Mouse (Mus musculus): Measurements from ENCODE around the gene Lect2.

The Lect2 gene

DNA sequence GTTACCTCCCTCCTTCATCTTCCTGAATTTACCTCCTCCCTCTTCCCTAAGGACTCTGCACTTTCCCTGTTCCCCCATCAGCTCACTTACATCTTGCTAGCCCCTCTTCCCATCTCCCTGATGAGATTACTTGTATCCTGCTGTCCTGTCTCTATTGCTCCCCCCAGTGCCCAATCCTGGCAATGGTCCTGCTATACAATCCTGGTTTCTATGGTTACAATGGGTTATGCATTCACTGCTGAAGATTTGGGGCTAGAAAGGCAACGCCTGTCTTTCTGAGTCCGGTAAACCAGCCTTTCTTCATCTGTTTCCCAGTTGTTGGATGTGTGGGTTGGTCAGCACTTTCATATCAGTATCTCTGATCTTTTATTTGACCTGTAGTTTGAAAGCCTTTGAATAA, 6.1 kb upstream of the Lect2 start:
- peak in 1 of 2 experiments; percentile 41 for DNase-seq

- DNase-seq = no peak
Measured at GRCm38 (mm10) chr13:56553923-56554322, 5.6 kb upstream of the Lect2 start.

GRCm38 (mm10) chr13:56551661-56552060, 3.4 kb upstream of the Lect2 start:
- no peak for DNase-seq

DNA sequence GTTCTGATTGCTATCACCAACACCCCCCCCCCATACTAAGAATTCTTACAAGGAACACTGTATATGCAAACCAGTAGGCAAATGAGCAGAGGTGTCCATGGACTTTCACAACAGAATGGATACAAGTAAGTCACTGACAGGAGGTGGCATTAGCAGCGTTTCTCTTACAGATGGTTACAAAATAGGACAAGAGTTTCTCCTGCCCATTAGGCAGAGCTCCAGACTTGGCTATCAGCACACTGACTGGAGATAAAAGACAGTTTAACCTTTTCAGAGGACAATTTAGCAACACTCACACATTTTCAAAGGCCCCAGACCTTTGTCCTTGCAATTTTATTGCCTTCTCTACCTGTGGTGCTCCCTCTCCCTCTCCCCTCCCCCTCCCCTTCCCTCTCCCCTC, 2.3 kb upstream of the Lect2 start:
- peak in 1 of 2 experiments; percentile 32 for DNase-seq

GRCm38 (mm10) chr13:56549364-56549763, 1.1 kb upstream of the Lect2 start:
- DNase-seq = peak; percentile 24 to 72

- no peak for DNase-seq
Measured at GRCm38 (mm10) chr13:56544956-56545355, 3.3 kb downstream of the Lect2 start.

DNA sequence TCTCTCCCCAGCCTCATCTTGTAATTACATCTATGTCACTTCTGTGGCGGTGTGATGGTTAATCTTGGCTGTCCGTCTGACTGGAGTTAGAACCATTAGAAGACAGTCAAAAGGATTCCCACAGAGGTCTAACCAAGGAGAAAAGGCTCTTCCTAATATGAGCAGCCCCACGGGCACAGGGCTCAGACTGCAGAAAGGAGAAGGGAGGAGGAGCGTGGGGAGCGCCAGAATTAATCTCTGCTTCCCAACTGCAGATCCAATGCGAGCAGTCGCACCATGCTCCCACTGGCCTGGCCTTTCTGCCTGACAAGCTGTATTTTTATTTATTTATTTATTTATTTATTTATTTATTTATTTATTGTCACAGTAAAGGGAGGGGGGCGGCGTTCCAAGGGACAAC, 4.5 kb downstream of the Lect2 start:
- DNase-seq = no peak

GRCm38 (mm10) chr13:56539846-56540245, 8.5 kb downstream of the Lect2 start:
- peak; percentile 52 to 68 for DNase-seq

DNA sequence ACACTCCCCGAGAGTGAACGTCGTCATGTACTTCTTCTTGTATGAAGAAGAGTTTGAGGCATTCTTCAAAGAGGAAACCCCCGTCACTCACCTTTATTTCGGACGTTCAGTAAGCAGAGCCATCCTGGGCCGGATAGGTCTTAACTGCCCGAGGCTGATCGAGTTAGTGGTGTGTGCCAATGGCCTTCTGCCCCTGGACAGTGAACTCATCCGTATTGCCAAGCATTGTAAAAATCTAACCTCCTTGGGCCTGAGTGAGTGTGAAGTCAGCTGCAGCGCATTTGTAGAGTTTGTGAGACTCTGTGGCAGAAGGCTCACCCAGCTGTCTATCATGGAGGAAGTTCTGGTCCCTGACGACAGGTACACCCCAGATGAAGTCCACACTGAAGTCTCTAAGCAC, 11.3 kb downstream of the Lect2 start:
- peak in 1 of 2 experiments; percentile 42 for DNase-seq

DNA sequence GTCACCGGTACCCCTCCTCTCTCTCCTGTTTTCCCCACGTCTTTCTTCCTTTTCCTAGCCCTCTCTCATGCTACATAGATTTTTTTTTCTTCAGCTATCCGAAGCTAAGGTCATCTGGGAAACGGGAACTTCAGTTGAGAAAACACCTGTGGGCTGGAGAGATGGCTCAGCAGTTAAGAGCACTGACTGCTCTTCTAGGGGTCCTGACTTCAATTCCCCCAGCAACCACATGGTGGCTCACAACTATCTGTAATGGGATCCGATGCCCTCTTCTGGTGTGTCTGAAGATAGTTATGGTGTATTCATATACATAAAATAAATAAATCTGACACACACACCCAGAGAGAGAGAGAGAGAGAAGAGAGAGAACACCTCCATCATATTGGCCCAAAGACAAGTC, 12.7 kb downstream of the Lect2 start:
- DNase-seq = no peak

DNA sequence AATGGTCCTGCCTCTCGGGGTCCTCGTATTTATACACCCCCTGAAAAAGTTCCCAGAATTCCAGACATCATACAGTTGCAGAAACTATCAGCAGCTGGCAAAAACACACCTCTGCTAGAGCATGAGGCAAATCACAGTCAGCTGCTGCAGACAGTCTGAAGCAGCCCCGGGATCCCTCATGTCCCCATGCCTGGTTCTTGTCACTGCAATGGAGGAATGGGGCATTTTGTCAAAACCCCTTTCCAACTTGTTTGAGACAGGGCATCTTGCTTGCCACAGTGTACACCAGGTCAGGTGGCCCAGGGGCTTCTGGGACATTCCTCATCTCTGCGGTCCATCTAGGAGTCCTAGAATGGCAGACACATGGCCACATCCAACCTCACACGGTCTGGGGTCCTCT, 13.4 kb downstream of the Lect2 start:
- no peak for DNase-seq

DNA sequence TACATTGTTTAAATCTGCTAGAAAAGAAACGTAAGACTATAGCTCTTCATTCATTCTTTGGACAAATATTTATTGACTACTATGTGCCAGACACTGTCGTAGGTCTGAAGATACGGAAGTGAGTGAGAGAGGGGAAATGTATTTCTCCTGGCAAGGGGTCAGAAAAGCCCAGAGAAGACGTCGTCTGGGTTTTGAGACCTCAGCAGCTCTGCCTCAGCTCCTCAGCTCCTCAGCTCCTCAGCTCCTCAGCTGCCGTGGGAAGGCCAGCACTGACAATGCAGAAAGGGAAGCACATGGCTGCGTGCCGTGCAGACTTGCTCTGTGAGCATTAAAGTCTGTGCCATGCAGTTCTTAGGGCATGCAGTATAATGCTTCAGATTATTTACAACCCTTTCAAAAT, 18.6 kb downstream of the Lect2 start:
- peak in 1 of 2 experiments; percentile 31 for DNase-seq

- no peak for DNase-seq
Measured at GRCm38 (mm10) chr13:56529031-56529430, 19.3 kb downstream of the Lect2 start.

DNA sequence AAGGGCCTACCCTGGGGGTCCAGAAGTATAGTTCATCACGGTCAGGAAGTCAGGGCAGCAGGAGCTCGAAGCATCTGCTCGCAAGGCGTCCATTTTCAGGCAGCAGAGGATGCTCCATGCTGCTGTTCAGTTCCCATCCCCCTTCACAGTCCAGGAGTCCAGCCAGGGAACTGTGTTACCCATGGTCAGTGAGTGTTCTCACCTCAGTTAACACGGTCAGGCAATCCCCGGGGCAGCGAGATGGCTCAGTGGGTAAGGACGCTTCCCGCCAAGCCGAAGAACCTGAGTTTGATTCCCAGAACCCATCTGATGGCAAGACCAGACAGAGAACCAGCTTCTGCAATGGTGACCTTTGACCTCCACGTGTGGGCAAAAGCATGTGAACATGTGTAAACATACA, 20.0 kb downstream of the Lect2 start:
- DNase-seq = peak; percentile 6 to 54

DNA sequence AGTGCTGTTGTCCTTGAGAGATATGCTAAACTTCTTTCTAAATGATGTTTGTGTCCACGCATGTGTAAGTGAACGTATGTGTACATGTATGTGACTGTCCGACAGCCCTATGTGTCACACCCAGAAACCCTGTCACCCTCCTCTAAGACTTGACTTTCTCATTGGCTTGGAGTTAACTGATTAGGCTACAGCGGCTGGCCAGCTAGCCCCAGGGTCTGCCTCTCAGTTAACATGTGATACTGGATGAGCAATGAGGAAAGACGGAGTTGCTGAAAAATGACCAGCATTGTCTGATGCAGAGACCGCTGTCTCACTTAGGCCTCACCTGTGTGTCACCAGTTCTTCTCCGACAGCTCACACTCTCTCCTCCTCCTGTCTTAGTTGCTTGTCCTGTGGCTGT, 20.5 kb downstream of the Lect2 start:
- no peak for DNase-seq

- DNase-seq = no peak
Measured at GRCm38 (mm10) chr13:56526871-56527270, 21.4 kb downstream of the Lect2 start.

DNA sequence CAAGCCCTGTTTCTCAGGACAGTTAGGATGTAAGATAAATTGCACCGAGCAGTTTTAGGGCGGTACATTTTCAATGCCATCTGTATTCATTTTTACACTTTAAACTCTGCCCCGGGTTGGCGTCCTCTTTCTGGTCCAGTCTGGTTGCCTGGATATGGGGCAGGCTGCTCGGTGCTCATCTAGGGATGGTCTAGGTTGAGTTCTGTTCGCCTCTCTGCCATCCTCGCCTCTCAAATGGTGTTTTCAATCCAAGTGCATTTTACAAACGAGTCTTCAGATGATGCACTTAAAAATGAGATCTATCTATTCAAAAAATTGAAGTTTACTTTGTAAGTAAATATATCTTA, 25.5 kb downstream of the Lect2 start:
- DNase-seq = peak in 1 of 2 experiments; percentile 9

DNA sequence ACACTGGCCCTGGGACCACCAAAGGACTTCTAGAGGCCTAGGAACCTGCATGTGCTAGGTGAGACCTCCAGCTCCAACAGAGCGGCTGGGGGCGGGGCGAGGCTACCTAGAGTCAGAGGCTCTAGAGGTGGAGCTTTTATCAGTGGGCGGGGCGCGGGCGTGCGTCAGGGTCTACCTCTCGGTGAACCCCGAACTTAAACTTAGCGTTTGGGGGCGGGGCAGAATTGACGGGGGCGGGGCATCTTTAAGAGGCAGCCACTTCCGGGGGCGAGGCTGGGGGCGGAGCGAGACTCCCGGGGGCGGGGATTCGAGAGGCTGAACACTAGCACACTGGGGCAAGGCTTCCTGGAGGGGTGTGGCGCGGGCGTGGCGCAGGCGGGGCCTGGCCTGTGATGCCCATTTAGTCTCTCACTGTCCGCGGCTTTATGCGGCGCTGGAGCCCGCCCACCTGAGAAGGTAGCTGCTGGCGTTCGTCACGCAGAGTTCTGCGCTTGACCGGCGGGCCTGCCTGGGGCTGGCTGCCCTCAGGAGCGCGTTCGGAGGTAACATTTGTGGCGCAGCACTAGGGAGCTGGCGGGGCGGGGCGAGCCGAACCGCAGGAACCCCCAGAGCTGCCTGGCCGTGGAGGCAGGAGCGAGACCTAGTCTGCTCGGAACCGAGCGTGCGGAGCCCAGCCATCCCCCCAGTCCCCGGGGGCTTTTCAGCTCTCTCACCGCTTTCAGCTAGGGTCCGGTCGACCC, 26.1 kb downstream of the Lect2 start, which contains the start of gene Fbxl21:
Gene Fbxl21, plus strand, starts transcription at position 392 of the 740 bp plus-strand sequence.
- peak; percentile 96 to 97 for DNase-seq

GRCm38 (mm10) chr13:56516816-56517215, 31.5 kb downstream of the Lect2 start:
- no peak for DNase-seq

DNA sequence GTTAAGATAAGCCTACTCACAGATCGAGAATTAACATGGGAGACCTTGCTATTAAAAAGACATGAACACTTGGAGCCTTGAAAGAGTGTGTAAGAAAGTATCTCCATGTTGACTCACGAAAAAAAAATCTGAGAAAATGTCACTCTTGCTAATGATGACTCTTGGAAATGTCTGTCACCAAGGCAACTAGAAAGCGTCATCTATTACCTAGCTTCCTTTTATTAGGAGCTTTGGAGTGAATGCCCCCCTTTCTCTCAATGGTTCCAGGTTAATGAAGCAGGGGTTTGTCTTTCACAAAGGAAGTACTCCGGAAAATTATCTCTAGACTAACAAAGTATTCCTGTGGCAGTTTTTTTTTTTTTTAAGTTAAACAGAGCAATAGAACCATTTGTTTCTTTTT, 32.0 kb downstream of the Lect2 start:
- no peak for DNase-seq

DNA sequence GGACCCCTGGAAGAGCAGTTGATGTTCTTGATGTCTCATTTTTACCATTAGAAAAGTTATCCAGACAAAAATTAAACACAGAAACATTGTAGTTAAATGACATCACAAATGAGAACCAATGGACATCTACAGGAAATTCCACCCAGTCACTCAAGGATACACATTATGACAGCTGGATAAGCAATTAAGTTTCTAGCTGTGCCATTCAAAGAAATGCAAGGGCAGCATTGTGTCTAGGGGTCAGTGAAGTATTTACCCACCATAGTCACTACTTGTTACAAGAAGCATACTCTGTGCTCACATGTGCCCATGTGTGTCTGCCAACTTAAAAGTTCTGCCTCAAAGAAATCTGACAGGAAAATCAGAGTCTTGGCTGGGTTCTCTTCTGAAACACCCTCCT, 34.7 kb downstream of the Lect2 start:
- no peak for DNase-seq

DNA sequence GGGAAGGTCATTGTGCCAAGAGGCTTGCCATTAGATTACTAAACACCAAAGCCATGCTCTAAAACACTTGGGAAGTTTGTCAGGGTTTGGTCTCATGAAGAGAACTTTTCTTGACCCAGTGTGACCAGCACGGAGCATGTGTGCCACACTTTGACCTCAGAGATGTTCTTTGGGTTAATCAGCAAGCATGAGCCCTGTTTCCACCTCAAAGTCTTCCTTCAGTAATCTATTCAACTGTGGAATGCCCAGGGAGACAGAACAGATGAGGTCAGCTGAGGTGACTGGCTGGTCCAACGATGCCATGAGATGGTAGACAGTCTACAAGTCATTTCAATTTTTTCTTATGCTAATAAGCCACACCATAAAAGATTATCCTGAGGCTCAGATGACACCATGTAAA, 38.5 kb downstream of the Lect2 start:
- DNase-seq = peak; percentile 46 to 70

DNA sequence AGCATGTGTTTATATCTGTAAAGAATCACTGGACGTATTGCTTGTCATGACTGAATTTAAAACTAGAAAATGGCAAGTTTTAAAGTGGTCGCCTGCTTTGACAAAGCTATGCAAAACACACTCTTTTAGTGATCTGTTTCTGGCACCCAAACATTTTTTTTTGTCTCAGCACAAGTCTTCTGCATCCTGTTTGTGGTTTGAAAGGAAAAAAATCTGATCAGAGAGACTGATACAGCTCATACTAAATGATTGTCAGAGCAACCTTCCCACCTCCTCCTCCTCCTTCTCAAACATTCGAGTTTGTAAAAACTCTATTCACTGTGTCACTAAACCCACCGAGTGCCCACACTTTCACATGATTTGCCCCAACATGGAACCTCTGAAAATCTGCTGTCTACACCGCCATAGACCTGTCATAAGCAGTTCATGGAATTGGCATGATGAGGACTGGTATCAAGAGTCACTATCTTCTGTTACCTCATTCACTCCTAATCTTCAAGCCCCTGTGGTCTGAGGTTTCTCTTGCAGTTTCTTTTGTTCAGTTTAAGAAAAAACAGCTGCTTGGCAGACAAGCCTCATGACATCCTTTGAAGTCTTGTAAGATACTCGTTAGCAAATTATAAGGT, 41.3 kb downstream of the Lect2 start:
- no peak for DNase-seq

- no peak for DNase-seq
Measured at GRCm38 (mm10) chr13:56501866-56502420, 46.4 kb downstream of the Lect2 start.
